Mouse (Mus musculus) heart, adult 11 months (tissue): Measurements from ENCODE around the gene St8sia6.
A peak's percentile ranks its signal among the peaks of the same experiment; 100 is the strongest.

Experiments used
- DNase-seq: peaks from one replicate; pipeline ENCODE4 v3.0.0; 2022

St8sia6 gene

GRCm38 (mm10) chr2:13757412-13757811 is 36.5 kb downstream of the St8sia6 start:
- DNase-seq, result no peak

- DNase-seq, result no peak
Observed at GRCm38 (mm10) chr2:13755733-13756132, 38.1 kb downstream of the St8sia6 start.

GRCm38 (mm10) chr2:13751691-13752090 is 42.2 kb downstream of the St8sia6 start:
- no peak for DNase-seq

- no peak for DNase-seq
Observed at GRCm38 (mm10) chr2:13750777-13751176, 43.1 kb downstream of the St8sia6 start.

- DNase-seq, result peak; percentile 94
Observed at GRCm38 (mm10) chr2:13750089-13750488, 43.8 kb downstream of the St8sia6 start.

GRCm38 (mm10) chr2:13749176-13749575 is 44.7 kb downstream of the St8sia6 start:
- DNase-seq, result no peak

GRCm38 (mm10) chr2:13747576-13747975 is 46.3 kb downstream of the St8sia6 start:
- no peak for DNase-seq

- DNase-seq, result no peak
Observed at GRCm38 (mm10) chr2:13746023-13746422, 47.8 kb downstream of the St8sia6 start.

GRCm38 (mm10) chr2:13738704-13739103 is 55.2 kb downstream of the St8sia6 start:
- no peak for DNase-seq

- no peak for DNase-seq
Observed at GRCm38 (mm10) chr2:13727901-13728300, 66.0 kb downstream of the St8sia6 start.

- no peak for DNase-seq
Observed at GRCm38 (mm10) chr2:13725592-13725991, 68.3 kb downstream of the St8sia6 start.

GRCm38 (mm10) chr2:13722241-13722640 is 71.6 kb downstream of the St8sia6 start:
- no peak for DNase-seq

GRCm38 (mm10) chr2:13718628-13719185 is 75.2 kb downstream of the St8sia6 start:
- DNase-seq, result no peak

- no peak for DNase-seq
Observed at GRCm38 (mm10) chr2:13708785-13709184, 85.1 kb downstream of the St8sia6 start.

- no peak for DNase-seq
Observed at GRCm38 (mm10) chr2:13697514-13697913, 96.3 kb downstream of the St8sia6 start.

- DNase-seq, result no peak
Observed at GRCm38 (mm10) chr2:13694417-13694816, 99.4 kb downstream of the St8sia6 start.

- DNase-seq, result no peak
Observed at GRCm38 (mm10) chr2:13684380-13684779, 109.5 kb downstream of the St8sia6 start.

- no peak for DNase-seq
Observed at GRCm38 (mm10) chr2:13683205-13683570, 110.7 kb downstream of the St8sia6 start.

GRCm38 (mm10) chr2:13682488-13683204 is 111.2 kb downstream of the St8sia6 start:
- no peak for DNase-seq

- DNase-seq, result no peak
Observed at GRCm38 (mm10) chr2:13672946-13673345, 120.9 kb downstream of the St8sia6 start.

GRCm38 (mm10) chr2:13672426-13672825 is 121.4 kb downstream of the St8sia6 start:
- no peak for DNase-seq

GRCm38 (mm10) chr2:13634866-13635265 is 159.0 kb downstream of the St8sia6 start:
- DNase-seq, result peak; percentile 16

- DNase-seq, result peak; percentile 65
Observed at GRCm38 (mm10) chr2:13630136-13630832, 163.6 kb downstream of the St8sia6 start.

GRCm38 (mm10) chr2:13603636-13604035 is 190.2 kb downstream of the St8sia6 start:
- DNase-seq, result peak; percentile 44
